Mouse (Mus musculus) kidney, adult 2 months (tissue): ENCODE results near the gene Dph5.

Experiments used
- CTCF ChIP-seq: fragments of 200-500 bp; conservative IDR thresholded peaks from 2 replicates; pipeline ENCODE4 v1.5.1; 2011; ENCODE audit warnings: low read depth, mild to moderate bottlenecking, control low read depth, low read length, moderate library complexity, mixed read lengths; ENCODE audit not compliant: insufficient read depth, insufficient read length
- POLR2A ChIP-seq: fragments of 200-500 bp; IDR thresholded peaks from one replicate; pipeline ENCODE4 v1.6.1; 2011; ENCODE audit warnings: low read depth, low read length, control low read depth

DNA sequence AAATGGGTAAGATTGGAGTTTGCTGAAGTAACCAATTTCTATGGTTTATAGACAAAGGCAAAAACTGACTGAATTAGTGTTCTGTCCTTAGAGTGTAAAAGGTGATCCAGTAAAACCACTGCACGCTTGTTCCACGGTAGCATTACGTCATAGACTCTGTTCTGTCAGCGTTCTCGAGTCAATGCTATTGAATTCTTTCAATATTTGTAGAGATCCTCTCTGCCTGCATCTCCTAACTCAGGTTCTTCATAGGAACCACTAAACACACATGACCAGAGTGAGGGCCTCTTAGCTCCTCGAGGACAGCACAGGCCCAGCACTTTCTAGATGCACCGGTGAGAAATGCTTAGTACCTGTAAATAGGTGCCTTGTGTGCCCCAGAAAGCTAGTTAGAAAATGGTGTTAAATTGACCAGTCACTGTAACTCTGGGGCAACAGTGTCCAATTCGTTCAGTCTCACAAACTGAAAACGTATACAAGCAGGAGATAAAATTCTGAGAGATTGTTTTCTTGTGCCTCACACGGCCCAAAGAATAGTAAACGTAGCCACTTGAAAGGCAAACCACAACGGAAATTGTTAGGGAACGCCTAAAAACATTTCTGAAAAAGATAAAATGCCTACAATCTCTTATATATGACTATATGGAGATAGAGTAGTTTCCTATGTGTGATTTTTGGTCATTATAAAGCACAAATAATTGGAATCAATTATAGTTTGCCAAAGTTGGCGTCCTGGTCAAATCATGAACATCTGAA lies 84.4 kb downstream of the Dph5 start:
- no peak for TF ChIP-seq CTCF
- TF ChIP-seq POLR2A = no peak
